Mouse (Mus musculus): ENCODE results near the gene Hist3h2ba. TPM values are rescaled to one million over a fixed set of nuclear protein-coding genes. Genes with fewer than 3 reads are reported as not detected.

The Hist3h2ba gene
- polyA plus RNA-seq, 1 experiment, result 5.1 TPM

DNA sequence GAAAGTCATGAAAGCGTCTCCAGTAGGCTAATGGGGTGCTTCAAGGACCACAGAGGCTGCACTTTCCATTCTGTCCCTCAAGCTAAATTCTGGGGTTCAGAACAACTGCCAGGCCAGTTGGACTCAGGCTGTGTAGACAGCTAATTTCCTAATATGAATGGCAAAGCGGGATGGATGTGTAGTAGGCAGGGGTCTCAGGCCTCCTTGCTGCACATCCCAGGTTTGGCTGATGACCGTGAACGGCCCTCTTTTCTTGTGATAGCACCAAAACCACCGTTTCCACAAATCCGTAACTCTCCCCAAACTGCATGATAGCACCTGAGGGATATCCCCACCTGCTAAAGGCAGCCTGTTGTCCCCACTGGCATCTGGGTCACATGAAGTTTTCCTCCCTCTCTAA lies 9.8 kb downstream of the Hist3h2ba start:
- H3K4me1 ChIP-seq (ENCODE audit: control insufficient read depth), result peaks cover 59% of the 10 kb centered on the region
- TF ChIP-seq GATA1 (IDR thresholded peaks at IDR 0.05; ENCODE audit: low read length) (no peak), TAL1 (IDR thresholded peaks at IDR 0.05; ENCODE audit: low read length) (no peak)
- H3K27me3 ChIP-seq (ENCODE audit: control insufficient read depth), result peaks cover 35% of the 10 kb centered on the region
- H3K4me3 ChIP-seq (replicated peaks), result peak overlapping the region; percentile 76
- peaks cover 42% of the 10 kb centered on the region for H3K36me3 ChIP-seq (ENCODE audit: control insufficient read depth)
- H3K9me3 ChIP-seq (ENCODE audit: control insufficient read depth, low read length), result peaks cover 16% of the 10 kb centered on the region

DNA sequence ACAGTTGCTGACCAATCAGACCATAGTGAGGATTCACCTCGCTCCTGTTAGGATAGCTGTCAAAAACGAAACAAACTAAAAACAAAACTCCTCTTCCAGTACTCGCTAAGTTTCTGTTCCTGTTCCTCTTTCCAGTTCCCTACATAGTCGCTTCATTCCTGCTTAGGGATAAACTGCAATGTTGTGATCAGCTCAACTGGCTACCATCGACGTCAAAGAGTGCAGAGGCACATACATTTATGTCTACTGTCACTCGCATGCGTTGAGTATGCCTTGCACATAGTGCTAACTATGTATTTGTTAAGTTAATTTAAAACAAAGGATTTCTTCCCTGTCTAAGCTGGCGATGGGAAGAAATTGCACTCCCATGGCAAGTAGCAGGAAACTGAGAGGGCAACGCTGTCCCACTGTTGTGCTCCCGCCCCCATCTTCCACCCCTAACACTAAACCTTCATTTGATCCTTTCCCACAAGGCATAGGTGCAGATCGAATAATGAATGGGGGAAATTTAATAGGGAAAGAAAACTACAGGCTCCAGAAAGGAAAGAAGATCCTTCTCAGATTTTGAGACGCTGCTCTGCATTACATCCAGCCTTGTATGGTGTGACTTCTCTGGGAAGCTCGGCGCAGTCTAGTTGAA lies 10.6 kb downstream of the Hist3h2ba start:
- Histone ChIP-seq H3K4me3 (replicated peaks) (peak overlapping the region; percentile 76), H3K4me1 (ENCODE audit: control insufficient read depth) (peaks cover 58% of the 10 kb centered on the region), H3K9me3 (ENCODE audit: control insufficient read depth, low read length) (peaks cover 16% of the 10 kb centered on the region), H3K36me3 (ENCODE audit: control insufficient read depth) (peaks cover 42% of the 10 kb centered on the region), H3K27me3 (ENCODE audit: control insufficient read depth) (peaks cover 41% of the 10 kb centered on the region)
- no peak for TF ChIP-seq TAL1 (IDR thresholded peaks at IDR 0.05; ENCODE audit: low read length)

DNA sequence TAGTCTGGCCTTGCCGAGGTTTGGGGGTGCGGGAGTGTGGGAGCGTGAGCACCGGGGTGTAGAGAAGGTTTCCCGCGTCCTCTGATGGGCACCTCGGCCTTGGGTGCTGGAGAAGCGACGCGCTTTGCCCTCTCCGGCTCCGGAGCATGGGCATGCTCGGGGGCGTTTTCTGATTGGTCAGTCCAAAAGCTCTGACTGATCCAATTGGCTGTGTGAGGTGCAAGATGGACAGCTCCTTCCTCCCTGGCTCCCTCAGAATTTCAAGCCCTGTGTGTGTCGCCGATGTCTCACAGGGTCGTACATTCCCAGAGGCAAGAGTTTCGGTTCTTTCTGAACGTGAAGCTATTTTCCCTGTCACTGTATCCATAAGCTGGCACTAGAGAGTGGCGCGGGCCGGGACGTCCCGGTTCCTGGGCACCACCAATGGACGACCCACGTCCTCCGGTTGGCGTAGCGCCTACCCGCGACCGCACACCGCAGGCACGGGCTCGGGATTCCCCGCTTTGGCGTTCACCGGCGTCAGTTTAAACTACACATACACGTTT lies 11.3 kb downstream of the Hist3h2ba start:
- Histone ChIP-seq H3K36me3 (ENCODE audit: control insufficient read depth) (peaks cover 39% of the 10 kb centered on the region), H3K9me3 (ENCODE audit: control insufficient read depth, low read length) (peaks cover 16% of the 10 kb centered on the region), H3K27me3 (ENCODE audit: control insufficient read depth) (peaks cover 46% of the 10 kb centered on the region), H3K4me3 (replicated peaks) (peak overlapping the region; percentile 76), H3K4me1 (ENCODE audit: control insufficient read depth) (peaks cover 58% of the 10 kb centered on the region)
- TF ChIP-seq GATA1 (IDR thresholded peaks at IDR 0.05; ENCODE audit: low read length) (no peak), TAL1 (IDR thresholded peaks at IDR 0.05; ENCODE audit: low read length) (no peak)

DNA sequence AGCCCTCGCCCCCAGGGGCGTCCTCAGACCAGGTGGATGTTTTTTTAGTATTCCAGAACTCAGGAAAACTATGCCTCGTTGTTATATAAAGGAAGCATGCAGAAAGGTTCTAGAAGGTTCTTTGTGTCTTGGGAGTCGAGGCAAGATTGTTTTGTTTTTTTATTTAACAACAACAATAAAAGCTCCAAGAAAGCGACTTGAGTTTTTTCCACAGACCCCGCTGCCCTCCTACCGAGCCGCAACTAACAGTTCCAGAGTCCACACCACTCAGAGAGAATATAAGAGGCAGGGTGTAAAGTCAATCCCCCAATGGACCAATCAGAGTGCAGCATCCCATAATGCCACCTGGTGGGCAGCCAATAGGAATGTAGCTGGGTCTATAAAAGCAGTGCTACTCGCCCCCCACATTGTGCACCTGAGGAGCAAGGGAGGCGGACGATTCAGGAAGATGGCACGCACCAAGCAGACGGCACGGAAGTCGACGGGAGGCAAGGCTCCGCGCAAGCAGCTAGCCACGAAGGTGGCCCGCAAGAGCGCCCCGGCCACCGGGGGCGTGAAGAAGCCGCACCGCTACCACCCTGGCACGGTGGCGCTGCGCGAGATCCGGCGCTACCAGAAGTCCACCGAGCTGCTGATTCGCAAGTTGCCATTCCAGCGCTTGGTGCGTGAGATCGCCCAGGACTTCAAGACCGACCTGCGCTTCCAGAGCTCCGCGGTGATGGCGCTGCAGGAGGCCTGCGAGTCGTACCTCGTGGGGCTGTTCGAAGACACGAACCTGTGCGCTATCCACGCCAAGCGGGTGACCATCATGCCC lies 12.9 kb downstream of the Hist3h2ba start:
- H3K36me3 ChIP-seq (ENCODE audit: control insufficient read depth), result peaks cover 25% of the 10 kb centered on the region
- H3K9me3 ChIP-seq (ENCODE audit: control insufficient read depth, low read length), result peaks cover 16% of the 10 kb centered on the region
- H3K27me3 ChIP-seq (ENCODE audit: control insufficient read depth), result peaks cover 50% of the 10 kb centered on the region
- no peak overlapping the region for H3K4me3 ChIP-seq (replicated peaks)
- peaks cover 50% of the 10 kb centered on the region for H3K4me1 ChIP-seq (ENCODE audit: control insufficient read depth)
- TF ChIP-seq GATA1 (IDR thresholded peaks at IDR 0.05; ENCODE audit: low read length) (no peak), TAL1 (IDR thresholded peaks at IDR 0.05; ENCODE audit: low read length) (no peak)

DNA sequence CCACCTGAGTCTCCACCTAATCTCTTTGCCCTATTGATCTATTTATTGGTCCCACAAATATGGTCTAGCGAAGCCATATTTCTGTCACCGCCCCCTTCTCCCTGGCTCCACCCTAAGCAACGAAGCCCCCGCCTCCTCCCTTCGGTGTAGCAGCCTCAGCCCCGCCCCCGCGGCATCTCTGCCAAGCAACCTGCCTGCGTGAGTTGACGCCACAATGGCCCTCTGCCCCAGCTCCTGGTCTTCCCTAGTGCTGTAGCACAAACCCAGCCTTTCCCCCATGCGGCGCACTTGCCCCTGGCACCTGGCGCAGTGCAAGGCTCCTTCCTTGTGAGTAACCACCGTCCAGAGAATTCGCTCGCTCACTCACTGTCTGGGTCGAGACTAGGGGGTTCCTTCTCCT lies 14.8 kb downstream of the Hist3h2ba start:
- H3K4me1 ChIP-seq (ENCODE audit: control insufficient read depth), result peaks cover 34% of the 10 kb centered on the region
- peaks cover 16% of the 10 kb centered on the region for H3K9me3 ChIP-seq (ENCODE audit: control insufficient read depth, low read length)
- H3K36me3 ChIP-seq (ENCODE audit: control insufficient read depth), result peaks cover 7% of the 10 kb centered on the region
- H3K27me3 ChIP-seq (ENCODE audit: control insufficient read depth), result peaks cover 50% of the 10 kb centered on the region
- TF ChIP-seq GATA1 (IDR thresholded peaks at IDR 0.05; ENCODE audit: low read length), result no peak
- TF ChIP-seq TAL1 (IDR thresholded peaks at IDR 0.05; ENCODE audit: low read length), result no peak
- no peak overlapping the region for H3K4me3 ChIP-seq (replicated peaks)

DNA sequence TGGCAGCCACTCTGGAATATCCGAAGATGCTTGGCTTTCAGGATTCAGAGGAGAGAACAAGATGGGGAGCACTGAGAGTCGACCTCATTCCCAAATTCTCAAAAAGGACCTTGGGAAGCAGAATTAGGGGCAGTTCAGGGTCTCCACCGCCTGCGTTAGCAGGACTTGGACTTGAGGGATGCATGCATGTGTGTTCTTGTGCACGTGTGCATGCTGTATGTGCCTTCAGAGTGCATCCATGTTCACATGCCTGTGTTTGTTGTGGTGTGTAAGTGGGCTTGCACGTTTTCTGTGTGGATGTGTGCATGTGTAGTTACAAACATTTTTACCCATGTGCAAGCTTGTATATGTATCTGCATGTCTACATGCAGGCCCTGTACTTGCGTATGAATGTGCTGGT lies 15.5 kb downstream of the Hist3h2ba start:
- peaks cover 32% of the 10 kb centered on the region for H3K4me1 ChIP-seq (ENCODE audit: control insufficient read depth)
- H3K4me3 ChIP-seq (replicated peaks), result no peak overlapping the region
- H3K27me3 ChIP-seq (ENCODE audit: control insufficient read depth), result peaks cover 50% of the 10 kb centered on the region
- H3K36me3 ChIP-seq (ENCODE audit: control insufficient read depth), result peaks cover 6% of the 10 kb centered on the region
- H3K9me3 ChIP-seq (ENCODE audit: control insufficient read depth, low read length), result peaks cover 16% of the 10 kb centered on the region
- TF ChIP-seq TAL1 (IDR thresholded peaks at IDR 0.05; ENCODE audit: low read length) (no peak), GATA1 (IDR thresholded peaks at IDR 0.05; ENCODE audit: low read length) (no peak)

DNA sequence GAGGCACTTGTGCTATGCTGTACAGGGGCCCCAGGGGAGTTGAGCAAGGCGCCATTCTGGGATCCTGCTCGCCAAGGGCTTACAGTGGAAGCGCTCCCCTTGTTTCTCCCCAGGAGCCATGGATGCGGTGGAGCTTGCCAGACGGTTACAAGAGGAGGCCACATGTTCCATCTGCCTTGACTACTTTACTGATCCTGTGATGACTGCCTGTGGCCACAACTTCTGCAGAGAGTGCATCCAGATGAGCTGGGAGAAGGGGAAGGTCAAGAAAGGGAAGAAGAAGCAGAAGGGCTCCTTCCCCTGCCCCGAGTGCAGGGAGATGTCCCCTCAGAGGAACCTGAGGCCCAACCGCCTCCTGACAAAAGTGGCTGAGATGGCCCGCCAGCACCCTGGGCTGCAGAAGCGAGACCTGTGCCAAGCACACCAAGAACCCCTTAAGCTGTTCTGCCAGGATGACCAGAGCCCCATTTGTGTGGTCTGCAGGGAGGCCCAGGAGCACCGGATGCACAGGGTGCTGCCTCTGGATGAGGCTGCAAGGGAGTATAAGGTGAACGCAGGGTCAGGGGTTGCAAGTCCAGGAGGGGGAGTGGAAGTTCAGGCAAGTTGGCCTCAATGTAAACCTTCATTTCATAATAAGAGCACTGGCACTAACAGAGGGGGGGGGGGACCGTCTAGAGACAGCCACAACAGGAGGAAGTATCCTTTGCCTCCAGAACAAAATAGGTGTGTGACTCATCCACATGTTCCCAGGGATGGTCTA lies 16.5 kb downstream of the Hist3h2ba start:
- TF ChIP-seq TAL1 (IDR thresholded peaks at IDR 0.05; ENCODE audit: low read length), result no peak
- no peak for TF ChIP-seq GATA1 (IDR thresholded peaks at IDR 0.05; ENCODE audit: low read length)
- Histone ChIP-seq H3K27me3 (ENCODE audit: control insufficient read depth) (peaks cover 49% of the 10 kb centered on the region), H3K9me3 (ENCODE audit: control insufficient read depth, low read length) (peaks cover 16% of the 10 kb centered on the region), H3K4me1 (ENCODE audit: control insufficient read depth) (peaks cover 25% of the 10 kb centered on the region), H3K4me3 (replicated peaks) (no peak overlapping the region), H3K36me3 (ENCODE audit: control insufficient read depth) (peaks cover 12% of the 10 kb centered on the region)

DNA sequence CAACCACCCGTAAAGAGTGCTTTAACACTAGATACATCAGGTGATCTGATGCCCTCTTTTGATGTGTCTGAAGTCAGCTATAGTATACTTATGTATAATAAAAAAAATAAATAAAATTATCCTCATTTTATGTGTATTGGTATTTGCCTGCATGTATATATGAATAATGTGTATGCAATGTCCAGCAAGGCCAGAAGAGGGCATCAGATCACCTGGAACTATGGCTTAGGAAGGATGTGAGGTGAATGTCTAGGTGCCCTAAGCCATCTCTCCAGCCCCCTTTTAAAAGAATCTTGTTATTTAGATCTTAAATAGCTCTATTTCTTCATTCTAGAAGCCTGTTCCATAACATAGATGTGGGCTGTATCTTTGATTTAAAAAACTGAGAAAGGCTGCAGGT lies 18.6 kb downstream of the Hist3h2ba start:
- H3K36me3 ChIP-seq (ENCODE audit: control insufficient read depth), result peaks cover 33% of the 10 kb centered on the region
- H3K4me3 ChIP-seq (replicated peaks), result no peak overlapping the region
- TF ChIP-seq GATA1 (IDR thresholded peaks at IDR 0.05; ENCODE audit: low read length) (no peak), TAL1 (IDR thresholded peaks at IDR 0.05; ENCODE audit: low read length) (no peak)
- peaks cover 20% of the 10 kb centered on the region for H3K4me1 ChIP-seq (ENCODE audit: control insufficient read depth)
- H3K9me3 ChIP-seq (ENCODE audit: control insufficient read depth, low read length), result peaks cover 2% of the 10 kb centered on the region
- peaks cover 27% of the 10 kb centered on the region for H3K27me3 ChIP-seq (ENCODE audit: control insufficient read depth)

DNA sequence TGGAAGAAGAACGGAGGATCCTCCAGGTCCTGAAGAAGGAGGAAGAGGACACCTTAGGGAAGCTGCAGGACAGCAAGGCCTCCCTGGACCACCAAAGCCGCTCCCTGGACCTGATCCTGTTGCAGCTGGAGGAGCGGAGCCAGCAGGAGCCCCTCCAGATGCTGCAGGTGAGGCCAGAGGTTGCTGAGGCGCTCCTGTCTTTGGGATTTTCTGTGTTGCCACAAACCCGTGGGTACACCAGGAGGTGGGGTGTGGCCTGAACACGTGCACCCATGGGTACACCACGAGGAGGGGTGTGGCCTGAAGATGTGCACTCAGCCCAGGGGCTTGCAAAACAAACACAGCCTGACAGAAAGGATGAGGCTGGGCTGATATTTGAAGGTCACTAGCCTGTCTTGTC lies 19.8 kb downstream of the Hist3h2ba start:
- Histone ChIP-seq H3K9me3 (ENCODE audit: control insufficient read depth, low read length) (no peaks in the 10 kb centered on the region), H3K36me3 (ENCODE audit: control insufficient read depth) (peaks cover 35% of the 10 kb centered on the region), H3K4me1 (ENCODE audit: control insufficient read depth) (peaks cover 17% of the 10 kb centered on the region), H3K27me3 (ENCODE audit: control insufficient read depth) (peaks cover 15% of the 10 kb centered on the region), H3K4me3 (replicated peaks) (no peak overlapping the region)
- no peak for TF ChIP-seq TAL1 (IDR thresholded peaks at IDR 0.05; ENCODE audit: low read length)
- no peak for TF ChIP-seq GATA1 (IDR thresholded peaks at IDR 0.05; ENCODE audit: low read length)

Measured in erythroblast, embryonic 14.5 days (primary cell).